Mouse (Mus musculus) G1E (cell line): ENCODE data around the gene Sprtn. TPM values are rescaled to one million over a fixed set of nuclear protein-coding genes. Genes with fewer than 3 reads are reported as not detected.

Source experiments
- ATAC-seq: 2 replicates; pipeline ENCODE4 v1.8.0; 2016; ENCODE audit warnings: mild to moderate bottlenecking; ENCODE audit not compliant: insufficient number of reproducible peaks, poor library complexity, low FRiP score, severe bottlenecking; ENCODE audit errors: extremely low read depth
- DNase-seq: peaks from one replicate; pipeline ENCODE4 v3.0.0; 2012; ENCODE audit warnings: low spot score
- H3K27me3 ChIP-seq: 2 replicates; pipeline ENCODE4 v1.6.1; 2012; ENCODE audit warnings: mild to moderate bottlenecking, low read length, inconsistent platforms; ENCODE audit not compliant: insufficient read depth
- H3K36me3 ChIP-seq: replicated peaks from 2 replicates; pipeline ENCODE3; 2012; ENCODE audit warnings: mild to moderate bottlenecking, inconsistent platforms
- H3K4me1 ChIP-seq: 2 replicates; pipeline ENCODE4 v1.6.1; 2012; ENCODE audit warnings: low read depth, low read length, inconsistent platforms, mixed read lengths; ENCODE audit not compliant: insufficient read depth
- H3K4me3 ChIP-seq: 2 replicates; pipeline ENCODE4 v1.5.1; 2012; ENCODE audit warnings: low read depth, mild to moderate bottlenecking, inconsistent platforms, low read length, moderate library complexity, mixed read lengths
- H3K9me3 ChIP-seq: replicated peaks from 2 replicates; pipeline ENCODE4 v1.6.1; 2012; ENCODE audit warnings: inconsistent platforms
- CTCF ChIP-seq: IDR thresholded peaks from 2 replicates; pipeline ENCODE4 v1.5.1; 2012; ENCODE audit warnings: low read depth, low read length, inconsistent platforms, mixed read lengths
- GATA1 ChIP-seq: IDR thresholded peaks from 2 replicates; pipeline ENCODE4 v1.6.1; 2012; ENCODE audit warnings: borderline replicate concordance, low read length, inconsistent platforms, mixed read lengths
- GATA2 ChIP-seq: IDR thresholded peaks from 2 replicates; pipeline ENCODE4 v1.6.1; 2012; ENCODE audit warnings: low read depth, low read length, inconsistent platforms, borderline replicate concordance
- POLR2AphosphoS5 ChIP-seq: IDR thresholded peaks from 2 replicates; pipeline ENCODE4 v1.6.1; 2012; ENCODE audit warnings: low read depth, low read length, inconsistent platforms; ENCODE audit not compliant: insufficient replicate concordance
- TAL1 ChIP-seq: conservative IDR thresholded peaks from 2 replicates; pipeline ENCODE4 v1.6.1; 2012; ENCODE audit warnings: low read depth, low read length, inconsistent platforms, mixed read lengths
- polyA plus RNA-seq: library from polyadenylated mRNA; stranded (reverse); fragments of >175 nt; gene quantifications from 2 replicates; pipeline ENCODE4 v1.2.3, GENCODE M21; 2012
- total RNA-seq, 2 experiments: library from RNA; stranded (forward) in 1 of 2; stranded (reverse) in 1 of 2; fragments of 200-1000 nt in 1 of 2; fragments of >200 nt in 1 of 2; fragmentation: Nextera tagmentation in 1 of 2; gene quantifications; 2 replicates each; pipeline ENCODE4 v1.2.3; 2014 to 2017

Gene Sprtn
- total RNA-seq (2014; fragmentation: Nextera tagmentation) = 42.4 and 43.5 TPM in 2 replicates
- 34.7 and 35.8 TPM in 2 replicates for total RNA-seq (2017)
- polyA plus RNA-seq = 13.0 and 21.7 TPM in 2 replicates

DNA sequence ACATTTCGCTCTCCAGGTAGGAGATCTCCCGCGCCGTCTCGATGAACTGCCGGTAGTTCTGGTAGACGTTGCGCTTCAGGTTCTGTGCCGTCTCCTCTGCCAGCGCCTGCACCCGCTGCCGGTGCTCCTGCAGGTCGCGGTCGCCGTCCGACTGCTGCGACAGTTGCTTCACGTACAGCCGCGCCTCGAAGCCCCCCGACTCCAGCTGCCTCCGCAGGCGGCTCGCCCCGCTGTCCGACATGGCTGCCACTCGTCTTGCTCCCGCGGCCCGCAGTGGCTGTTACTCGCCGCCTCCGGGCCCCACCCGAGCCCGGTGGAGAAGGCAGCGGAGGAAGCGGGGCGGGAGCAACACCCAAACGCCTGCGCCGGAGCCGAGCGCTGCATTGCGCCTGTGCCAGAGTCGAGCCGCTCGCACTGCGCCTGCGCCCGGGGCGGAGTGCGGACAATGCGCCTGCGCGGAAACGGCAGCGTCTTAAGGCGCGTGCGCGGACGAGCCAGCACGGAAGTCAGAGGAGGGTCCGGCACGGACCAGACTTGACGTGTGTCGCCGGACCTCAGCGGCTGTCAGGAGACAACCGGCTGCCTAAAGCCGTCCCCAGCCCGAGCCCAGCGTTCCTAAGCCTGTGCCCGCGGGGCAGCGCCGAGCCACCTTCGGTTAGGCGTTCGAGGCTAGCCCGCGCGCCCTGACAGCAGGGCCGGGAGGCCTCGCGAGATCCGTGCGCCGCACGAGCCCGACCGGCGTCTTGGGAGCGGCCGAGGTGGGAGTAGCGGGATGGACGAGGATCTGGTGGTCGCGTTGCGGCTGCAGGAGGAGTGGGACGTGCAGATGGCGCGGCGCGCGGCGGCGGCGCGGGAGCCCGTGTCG is at the start of gene Sprtn, which contains the start of gene Exoc8:
Gene Sprtn (plus strand): TSS at position 501 of the 865 bp plus-strand sequence.
Gene Exoc8 (minus strand): TSS at position 320 of the 865 bp plus-strand sequence.
- H3K9me3 ChIP-seq = no peaks in the 10 kb centered on the region
- H3K27me3 ChIP-seq = no peaks in the 10 kb centered on the region
- peak; percentile 92 for DNase-seq
- peak; percentile 51 for ATAC-seq
- H3K4me3 ChIP-seq = peak within 1 kb of the TSS; percentile 96
- TF ChIP-seq GATA2 = no peak
- no peak for TF ChIP-seq CTCF
- TF ChIP-seq POLR2AphosphoS5 = no peak
- TF ChIP-seq TAL1 = no peak
- TF ChIP-seq GATA1 = no peak
- H3K4me1 ChIP-seq = peaks cover 79% of the 10 kb centered on the region
- H3K36me3 ChIP-seq = peaks cover 84% of the 10 kb centered on the region

DNA sequence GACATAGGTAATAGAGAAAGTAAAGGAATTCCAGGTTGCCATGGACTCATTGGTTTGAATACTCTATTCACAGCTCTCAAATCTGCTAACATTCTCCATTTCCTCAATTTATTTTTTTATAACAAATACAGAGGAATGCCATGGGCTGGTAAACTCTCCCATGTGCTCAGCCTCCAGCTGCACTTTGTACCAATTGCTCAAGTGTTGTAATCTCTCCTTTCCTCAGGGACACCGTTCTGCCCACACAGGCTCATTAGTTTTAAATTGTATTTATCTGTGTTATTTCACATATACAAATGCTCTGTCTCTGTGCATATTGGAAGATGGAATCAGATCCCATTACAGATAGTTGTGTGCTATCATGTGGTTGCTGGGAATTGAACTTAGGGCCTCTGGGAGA is 44.2 kb upstream of the Sprtn start:
- Histone ChIP-seq H3K4me1 (peaks cover 7% of the 10 kb centered on the region), H3K27me3 (no peaks in the 10 kb centered on the region), H3K4me3 (no peak overlapping the region), H3K9me3 (peaks cover 28% of the 10 kb centered on the region), H3K36me3 (peaks cover 63% of the 10 kb centered on the region)
- TF ChIP-seq TAL1 (no peak), GATA1 (no peak), GATA2 (no peak), POLR2AphosphoS5 (no peak), CTCF (no peak)
- DNase-seq = no peak
- ATAC-seq = no peak

DNA sequence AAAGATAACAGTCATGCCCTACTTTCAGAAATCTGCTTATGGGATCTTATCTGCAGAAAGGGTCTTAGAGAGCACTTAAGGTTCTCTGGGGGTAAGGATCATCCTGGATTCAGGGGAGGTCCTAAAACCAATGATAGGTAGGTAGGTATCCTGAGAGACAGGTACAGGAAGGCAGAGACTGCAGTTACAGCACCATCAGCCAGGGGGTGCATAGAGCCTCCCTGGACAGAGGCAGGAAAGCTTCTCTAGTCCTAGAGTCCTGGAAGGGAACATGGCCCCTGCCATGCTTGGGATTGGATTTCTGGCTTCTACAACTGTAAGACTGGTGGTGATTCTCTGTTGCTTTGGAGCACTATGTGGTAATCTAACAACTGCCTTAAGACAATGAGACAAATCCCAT is 38.2 kb upstream of the Sprtn start:
- Histone ChIP-seq H3K4me3 (no peak overlapping the region; the same call in 1 of the 2 replicates), H3K27me3 (no peaks in the 10 kb centered on the region), H3K4me1 (peaks cover 33% of the 10 kb centered on the region), H3K36me3 (peaks cover 70% of the 10 kb centered on the region), H3K9me3 (peaks cover 15% of the 10 kb centered on the region)
- DNase-seq (no peak), ATAC-seq (no peak)
- TF ChIP-seq CTCF (peak; percentile 32; the same call in 1 of the 2 replicates), GATA2 (no peak)

GRCm38 (mm10) chr8:124860188-124860587 is 37.5 kb upstream of the Sprtn start:
- no peak for ATAC-seq
- Histone ChIP-seq H3K4me1 (peaks cover 38% of the 10 kb centered on the region), H3K27me3 (no peaks in the 10 kb centered on the region), H3K9me3 (peaks cover 8% of the 10 kb centered on the region), H3K4me3 (no peak overlapping the region; the same call in 1 of the 2 replicates), H3K36me3 (peaks cover 66% of the 10 kb centered on the region)
- DNase-seq = no peak
- TF ChIP-seq GATA1 = no peak
- no peak for TF ChIP-seq CTCF
- TF ChIP-seq POLR2AphosphoS5 = no peak
- no peak for TF ChIP-seq GATA2
- no peak for TF ChIP-seq TAL1

- Histone ChIP-seq H3K4me1 (peaks cover 61% of the 10 kb centered on the region), H3K36me3 (peaks cover 64% of the 10 kb centered on the region)
Measured at GRCm38 (mm10) chr8:124862321-124863162, 35.1 kb upstream of the Sprtn start, which contains the start of the genes Gnpat and 2810004N23Rik. TSS of gene Gnpat (plus strand) at chr8:124863033. TSS of gene 2810004N23Rik (minus strand) at chr8:124863120.

More at GRCm38 (mm10) chr8:124862321-124863162, 35.1 kb upstream of the Sprtn start, which contains the start of the genes Gnpat and 2810004N23Rik:
- ATAC-seq (peak; percentile 43), DNase-seq (peak; percentile 97)
- Histone ChIP-seq H3K27me3 (no peaks in the 10 kb centered on the region), H3K9me3 (no peaks in the 10 kb centered on the region), H3K4me3 (peak within 1 kb of the TSS; percentile 99)
- no peak for TF ChIP-seq GATA2
- TF ChIP-seq TAL1 = no peak
- no peak for TF ChIP-seq CTCF
- TF ChIP-seq POLR2AphosphoS5 = no peak
- no peak for TF ChIP-seq GATA1
